Mouse (Mus musculus) olfactory bulb, adult 2 months (tissue): ENCODE measurements around the gene Snurf.

ENCODE experiments used
- CTCF ChIP-seq: fragments of 200-500 bp; IDR thresholded peaks from 2 replicates; pipeline ENCODE4 v1.5.1; 2012; ENCODE audit warnings: low read depth, mild to moderate bottlenecking, low read length, moderate library complexity; ENCODE audit not compliant: insufficient read depth
- POLR2A ChIP-seq: fragments of 200-500 bp; IDR thresholded peaks from 2 replicates; pipeline ENCODE4 v1.6.1; 2012; ENCODE audit warnings: mild to moderate bottlenecking, low read depth, low read length, moderate library complexity; ENCODE audit not compliant: insufficient read depth

GRCm38 (mm10) chr7:60004606-60005330, at the start of gene Snurf, which contains the start of gene Gm38393:
- TF ChIP-seq POLR2A (peak; percentile 63; the same call in 1 of the 2 replicates), CTCF (no peak)
